In genomic region chr5:134986298-134987268, GRCm38 (mm10) we compare ENCODE assay signal across 8 mouse cellular contexts. TPM values are rescaled to one million over a fixed set of nuclear protein-coding genes. Genes with fewer than 3 reads are reported as not detected.
A peak's percentile ranks its signal among the peaks of the same experiment; 100 is the strongest.
DNase-seq lines count a peak whose midpoint lies in the region; ATAC-seq and TF ChIP-seq lines count a peak whose summit lies in the region.

No protein-coding gene starts in this region.

- no peak for TF ChIP-seq EP300 in liver, embryonic 14.5 days (IDR thresholded peaks at IDR 0.05; ENCODE audit: low read depth)

- DNase-seq in lung, embryonic 14.5 days: peak; percentile 52
- DNase-seq in lung, postnatal 25 days (ENCODE audit: low spot score): no peak
- DNase-seq in liver, embryonic 14.5 days (ENCODE audit: low read depth in 3 of 3, low spot score in 3 of 3): no peak
- DNase-seq in Muller cell, postnatal 12 days (ENCODE audit: inconsistent ontology term): no peak
- DNase-seq in right cerebral cortex, postnatal 14 days: no peak

- H3K9me3 ChIP-seq in lung, embryonic 14.5 days (ENCODE audit: low read depth, low read length): no peaks in the 10 kb centered on the region
- no peaks in the 10 kb centered on the region for H3K9me3 ChIP-seq in forebrain, embryonic 15.5 days
- H3K9me3 ChIP-seq in liver, embryonic 14.5 days (ENCODE audit: control insufficient read depth, low read length): no peaks in the 10 kb centered on the region
- H3K9me3 ChIP-seq in neural tube, embryonic 15.5 days (replicated peaks): no peaks in the 10 kb centered on the region

- peak; percentile 12; the same call in 1 of the 2 replicates for ATAC-seq in lung, embryonic 14.5 days (ENCODE audit: insufficient read depth)
- peak; percentile 66 for ATAC-seq in forebrain, embryonic 15.5 days (replicated peaks)
- no peak for ATAC-seq in liver, embryonic 14.5 days (ENCODE audit: insufficient read depth)
- no peak for ATAC-seq in neural tube, embryonic 15.5 days (ENCODE audit: low FRiP score)
- no peak for ATAC-seq in cerebellum, adult (ENCODE audit: insufficient number of reproducible peaks, low FRiP score, low TSS enrichment)

- H3K4me2 ChIP-seq in lung, embryonic 14.5 days: peak overlapping the region; percentile 62
- peak overlapping the region; percentile 44 for H3K4me2 ChIP-seq in forebrain, embryonic 15.5 days (replicated peaks)
- peak overlapping the region; percentile 42 for H3K4me2 ChIP-seq in liver, embryonic 14.5 days (ENCODE audit: low read depth)
- peak overlapping the region; percentile 45 for H3K4me2 ChIP-seq in neural tube, embryonic 15.5 days

- peak; percentile 39 for TF ChIP-seq CTCF in lung, embryonic 14.5 days (IDR thresholded peaks at IDR 0.05; ENCODE audit: low read depth)
- no peak for TF ChIP-seq CTCF in liver, embryonic 14.5 days (IDR thresholded peaks at IDR 0.05; ENCODE audit: low read depth)

- peak overlapping the region; percentile 95 for H3K27ac ChIP-seq in lung, embryonic 14.5 days (ENCODE audit: low read depth)
- H3K27ac ChIP-seq in forebrain, embryonic 15.5 days (replicated peaks): peak overlapping the region; percentile 62
- H3K27ac ChIP-seq in liver, embryonic 14.5 days: no peak overlapping the region
- H3K27ac ChIP-seq in neural tube, embryonic 15.5 days (replicated peaks): no peak overlapping the region

- 4% methylated on average over 79 of the region's 79 CpGs for WGBS in lung, embryonic 14.5 days
- 3% methylated on average over 79 of the region's 79 CpGs for WGBS in forebrain, embryonic 15.5 days
- 5% methylated on average over 79 of the region's 79 CpGs for WGBS in liver, embryonic 14.5 days (ENCODE audit: insufficient replicate concordance)
- 3% methylated on average over 79 of the region's 79 CpGs for WGBS in neural tube, embryonic 15.5 days

- H3K36me3 ChIP-seq in lung, embryonic 14.5 days (ENCODE audit: insufficient read depth): no peaks in the 10 kb centered on the region
- H3K36me3 ChIP-seq in forebrain, embryonic 15.5 days: no peaks in the 10 kb centered on the region
- H3K36me3 ChIP-seq in liver, embryonic 14.5 days (replicated peaks; ENCODE audit: control insufficient read depth, insufficient read depth, low read depth): no peaks in the 10 kb centered on the region
- no peaks in the 10 kb centered on the region for H3K36me3 ChIP-seq in neural tube, embryonic 15.5 days

- no peaks in the 10 kb centered on the region for H3K4me1 ChIP-seq in lung, embryonic 14.5 days (ENCODE audit: insufficient read depth)
- H3K4me1 ChIP-seq in forebrain, embryonic 15.5 days: peaks cover 15% of the 10 kb centered on the region
- 0 out of 4 replicates have a peak, but pooled peaks cover 0 to 3% of the 10 kb centered on the region in 2 experiments for H3K4me1 ChIP-seq in liver, embryonic 14.5 days (replicated peaks; ENCODE audit: control insufficient read depth in 2 of 2, insufficient read depth in 2 of 2, low read length in 1 of 2)
- peaks cover 19% of the 10 kb centered on the region for H3K4me1 ChIP-seq in neural tube, embryonic 15.5 days

- H3K9ac ChIP-seq in lung, embryonic 14.5 days: peak overlapping the region; percentile 76
- H3K9ac ChIP-seq in forebrain, embryonic 15.5 days (replicated peaks): peak overlapping the region; percentile 10
- no peak overlapping the region for H3K9ac ChIP-seq in liver, embryonic 14.5 days (replicated peaks)
- peak overlapping the region; percentile 26; the same call in 1 of the 2 replicates for H3K9ac ChIP-seq in neural tube, embryonic 15.5 days (replicated peaks)

- H3K4me3 ChIP-seq in lung, embryonic 14.5 days (ENCODE audit: low read depth, low read length): peak overlapping the region; percentile 52
- H3K4me3 ChIP-seq in forebrain, embryonic 15.5 days: peak overlapping the region; percentile 38
- H3K4me3 ChIP-seq in liver, embryonic 14.5 days (ENCODE audit: insufficient read depth in 1 of 2, low read depth in 2 of 2, low read length in 2 of 2): peak overlapping the region in 1 of 2 experiments; percentile 21; a peak in 1 of 4 replicates
- peak overlapping the region; percentile 26 for H3K4me3 ChIP-seq in neural tube, embryonic 15.5 days (replicated peaks)

- H3K27me3 ChIP-seq in lung, embryonic 14.5 days (ENCODE audit: insufficient read depth, low read length): peaks cover 39% of the 10 kb centered on the region
- peaks cover 38% of the 10 kb centered on the region for H3K27me3 ChIP-seq in forebrain, embryonic 15.5 days
- peaks cover 61% of the 10 kb centered on the region for H3K27me3 ChIP-seq in liver, embryonic 14.5 days (ENCODE audit: control insufficient read depth, insufficient read depth, low read length)
- peaks cover 56% of the 10 kb centered on the region for H3K27me3 ChIP-seq in neural tube, embryonic 15.5 days (replicated peaks)

RNA-seq across cellular contexts. Expression of gene Cldn3, which starts 0.6 kb away (rescaled TPM):
- polyA plus RNA-seq in lung, embryonic 14.5 days (2014; fragmentation: Nextera tagmentation; extraction: Ambion mirVana): 137 and 139 TPM in 2 replicates
- polyA plus RNA-seq in forebrain, embryonic 15.5 days (2015; fragmentation: Nextera tagmentation; extraction: Ambion mirVana): 12.3 and 12.7 TPM in 2 replicates
- 0.47 and 0.73 TPM in 2 replicates for polyA plus RNA-seq in liver, embryonic 14.5 days (2012; rRNA removed)
- polyA plus RNA-seq in liver, embryonic 14.5 days (2014; fragmentation: Nextera tagmentation; extraction: Ambion mirVana): 0.43 and 0.47 TPM in 2 replicates
- polyA plus RNA-seq in neural tube, embryonic 15.5 days (2015; fragmentation: Nextera tagmentation; extraction: Ambion mirVana): 0.96 and 16.8 TPM in 2 replicates

RNA-seq across cellular contexts. Expression of gene Abhd11, which starts 22.4 kb away (rescaled TPM):
- polyA plus RNA-seq in lung, embryonic 14.5 days (2014; fragmentation: Nextera tagmentation; extraction: Ambion mirVana): 60.0 and 71.0 TPM in 2 replicates
- polyA plus RNA-seq in forebrain, embryonic 15.5 days (2015; fragmentation: Nextera tagmentation; extraction: Ambion mirVana): 69.5 and 70.3 TPM in 2 replicates
- 27.0 and 27.9 TPM in 2 replicates for polyA plus RNA-seq in liver, embryonic 14.5 days (2012; rRNA removed)
- 23.1 and 25.1 TPM in 2 replicates for polyA plus RNA-seq in liver, embryonic 14.5 days (2014; fragmentation: Nextera tagmentation; extraction: Ambion mirVana)
- polyA plus RNA-seq in neural tube, embryonic 15.5 days (2015; fragmentation: Nextera tagmentation; extraction: Ambion mirVana): 73.0 and 77.0 TPM in 2 replicates

RNA-seq across cellular contexts. Expression of gene Stx1a, which starts 36.7 kb away (rescaled TPM):
- 13.2 and 14.5 TPM in 2 replicates for polyA plus RNA-seq in lung, embryonic 14.5 days (2014; fragmentation: Nextera tagmentation; extraction: Ambion mirVana)
- polyA plus RNA-seq in forebrain, embryonic 15.5 days (2015; fragmentation: Nextera tagmentation; extraction: Ambion mirVana): 78.6 and 78.9 TPM in 2 replicates
- polyA plus RNA-seq in liver, embryonic 14.5 days (2012; rRNA removed): 2.0 and 2.3 TPM in 2 replicates
- polyA plus RNA-seq in liver, embryonic 14.5 days (2014; fragmentation: Nextera tagmentation; extraction: Ambion mirVana): 0.72 and 0.73 TPM in 2 replicates
- 118 and 141 TPM in 2 replicates for polyA plus RNA-seq in neural tube, embryonic 15.5 days (2015; fragmentation: Nextera tagmentation; extraction: Ambion mirVana)

RNA-seq across cellular contexts. Expression of gene Cldn4, which starts 39.8 kb away (rescaled TPM):
- 41.9 and 42.4 TPM in 2 replicates for polyA plus RNA-seq in lung, embryonic 14.5 days (2014; fragmentation: Nextera tagmentation; extraction: Ambion mirVana)
- polyA plus RNA-seq in forebrain, embryonic 15.5 days (2015; fragmentation: Nextera tagmentation; extraction: Ambion mirVana): not detected in 2 replicates
- 0.35 and 0.39 TPM in 2 replicates for polyA plus RNA-seq in liver, embryonic 14.5 days (2012; rRNA removed)
- polyA plus RNA-seq in liver, embryonic 14.5 days (2014; fragmentation: Nextera tagmentation; extraction: Ambion mirVana): 0.29 TPM in 2 replicates
- 0.13 and 10.1 TPM in 2 replicates for polyA plus RNA-seq in neural tube, embryonic 15.5 days (2015; fragmentation: Nextera tagmentation; extraction: Ambion mirVana)

RNA-seq across cellular contexts. Expression of gene Mettl27, which starts 54.4 kb away (rescaled TPM):
- polyA plus RNA-seq in lung, embryonic 14.5 days (2014; fragmentation: Nextera tagmentation; extraction: Ambion mirVana): 23.0 and 23.9 TPM in 2 replicates
- 8.8 and 10.1 TPM in 2 replicates for polyA plus RNA-seq in forebrain, embryonic 15.5 days (2015; fragmentation: Nextera tagmentation; extraction: Ambion mirVana)
- polyA plus RNA-seq in liver, embryonic 14.5 days (2012; rRNA removed): 7.1 and 7.9 TPM in 2 replicates
- polyA plus RNA-seq in liver, embryonic 14.5 days (2014; fragmentation: Nextera tagmentation; extraction: Ambion mirVana): 14.4 and 16.3 TPM in 2 replicates
- polyA plus RNA-seq in neural tube, embryonic 15.5 days (2015; fragmentation: Nextera tagmentation; extraction: Ambion mirVana): 4.2 and 9.2 TPM in 2 replicates

Comparison
In these comparisons a context has a peak if more than half of its experiments do, and no peak if none do; other contexts are left out.
1. ATAC-seq: peak in lung, embryonic 14.5 days (single experiment) and forebrain, embryonic 15.5 days (single experiment); none in liver, embryonic 14.5 days (single experiment), neural tube, embryonic 15.5 days (single experiment) and cerebellum, adult (single experiment).
2. H3K27ac ChIP-seq: peak in lung, embryonic 14.5 days (single experiment) and forebrain, embryonic 15.5 days (single experiment); none in liver, embryonic 14.5 days (single experiment) and neural tube, embryonic 15.5 days (single experiment).
3. Peak in every context shown above with its lines, with median percentiles within 50 percentile points of each other: H3K4me2 ChIP-seq.